Mouse (Mus musculus) hindbrain, embryonic 16.5 days (tissue): Measurements from ENCODE around the gene Gm10801. TPM values are rescaled to one million over a fixed set of nuclear protein-coding genes. Genes with fewer than 3 reads are reported as not detected.
"Not testable (repeated sequence)": the region's sequence is repeated elsewhere in the genome, so short reads cannot be mapped to it uniquely, and the experiment has no call there.

ENCODE experiments used
- ATAC-seq: fragments of 200-750 bp; cut with Nextera tagmentation; 2 replicates; pipeline ENCODE4 v1.8.0; 2017; ENCODE audit warnings: moderate TSS enrichment, moderate library complexity
- H3K27ac ChIP-seq: fragments of 300-500 bp; sonication (generic); 2 replicates; pipeline ENCODE4 v1.5.1; 2014; ENCODE audit warnings: low read depth, mild to moderate bottlenecking, control low read depth, low read length, moderate library complexity
- H3K27me3 ChIP-seq: fragments of 300-500 bp; sonication (generic); replicated peaks from 2 replicates; pipeline ENCODE4 v1.6.1; 2014; ENCODE audit warnings: low read length; ENCODE audit not compliant: control insufficient read depth, insufficient read depth
- H3K36me3 ChIP-seq: fragments of 300-500 bp; sonication (generic); 2 replicates; pipeline ENCODE4 v1.6.1; 2014; ENCODE audit warnings: mild to moderate bottlenecking, low read length, moderate library complexity, mixed read lengths; ENCODE audit not compliant: control insufficient read depth, insufficient read depth
- H3K4me1 ChIP-seq: fragments of 300-500 bp; sonication (generic); 2 replicates; pipeline ENCODE4 v1.6.1; 2014; ENCODE audit warnings: low read depth, low read length; ENCODE audit not compliant: control insufficient read depth, insufficient read depth
- H3K4me2 ChIP-seq: fragments of 300-500 bp; sonication (generic); 2 replicates; pipeline ENCODE4 v1.6.1; 2014; ENCODE audit warnings: mild to moderate bottlenecking, low read length, control low read depth, moderate library complexity
- H3K4me3 ChIP-seq: fragments of 300-500 bp; sonication (generic); 2 replicates; pipeline ENCODE4 v1.5.1; 2014; ENCODE audit warnings: mild to moderate bottlenecking, low read length, control low read depth, moderate library complexity
- H3K9ac ChIP-seq: fragments of 300-500 bp; sonication (generic); 2 replicates; pipeline ENCODE4 v1.6.1; 2014; ENCODE audit warnings: low read depth, mild to moderate bottlenecking, control low read depth, low read length, moderate library complexity
- H3K9me3 ChIP-seq: fragments of 300-500 bp; sonication (generic); 2 replicates; pipeline ENCODE4 v1.6.1; 2014; ENCODE audit warnings: mild to moderate bottlenecking, low read length, moderate library complexity; ENCODE audit not compliant: control insufficient read depth
- whole genome bisulfite sequencing: fragments of 180-500 bp; shearing (Covaris S2); extraction: QIAGEN DNeasy Blood & Tissue Kit; methylation state at CpG from one replicate; pipeline ENCODE4 v1.1.7; 2014; 5-methylcytosine and 5-hydroxymethylcytosine counted together
- polyA plus RNA-seq: library from polyadenylated mRNA; unstranded; fragments of >200 nt; fragmentation: Nextera tagmentation; extraction: Ambion mirVana; gene quantifications from 2 replicates; pipeline ENCODE4 v1.2.1, GENCODE M21; 2015

The Gm10801 gene
- 0.65 TPM in 1 of 2 replicates, not detected in the other for polyA plus RNA-seq

GRCm38 (mm10) chr2:98661937-98662336, at the start of gene Gm10801:
Gene Gm10801 (plus strand): TSS chr2:98662237.
- H3K27me3 ChIP-seq: not testable (repeated sequence)

GRCm38 (mm10) chr2:98667201-98667600, 5.2 kb downstream of the Gm10801 start, which contains the start of gene Gm10800:
Gene Gm10800 (minus strand): TSS chr2:98667301.
- not testable (repeated sequence) for H3K4me3 ChIP-seq, H3K27ac ChIP-seq, H3K9me3 ChIP-seq, H3K27me3 ChIP-seq, H3K9ac ChIP-seq, H3K4me2 ChIP-seq, H3K36me3 ChIP-seq, H3K4me1 ChIP-seq, ATAC-seq
- 88% methylated on average over 4 of the region's 4 CpGs for WGBS

More at GRCm38 (mm10) chr2:98661937-98662336, at the start of gene Gm10801:
- H3K4me3 ChIP-seq, H3K36me3 ChIP-seq, ATAC-seq, H3K9me3 ChIP-seq, H3K4me2 ChIP-seq, H3K4me1 ChIP-seq, H3K27ac ChIP-seq, H3K9ac ChIP-seq: not testable (repeated sequence)
- WGBS: 81% methylated on average over 4 of the region's 5 CpGs

GRCm38 (mm10) chr2:98697533-98697932, 35.5 kb downstream of the Gm10801 start:
- ATAC-seq: no peak
- H3K27me3 ChIP-seq: no peaks in the 10 kb centered on the region
- no peaks in the 10 kb centered on the region for H3K9me3 ChIP-seq
- no peaks in the 10 kb centered on the region for H3K36me3 ChIP-seq
- H3K27ac ChIP-seq: no peak overlapping the region
- H3K4me1 ChIP-seq: no peaks in the 10 kb centered on the region
- no peak overlapping the region for H3K9ac ChIP-seq
- WGBS: 96% methylated on average over 1 of the region's 1 CpGs
- H3K4me2 ChIP-seq: no peak overlapping the region
- H3K4me3 ChIP-seq: no peak overlapping the region

Other genes starting within 250 kb of the Gm10801 start
- gene Gm10800, start 5.1 kb downstream of the Gm10801 start, polyA plus RNA-seq: 1.5 and 1.8 TPM in 2 replicates